Mouse (Mus musculus): ENCODE data around the gene Ssbp4. TPM values are rescaled to one million over a fixed set of nuclear protein-coding genes. Genes with fewer than 3 reads are reported as not detected.
A peak's percentile ranks its signal among the peaks of the same experiment; 100 is the strongest.

Ssbp4 gene
- total RNA-seq, 2 experiments from 2014 or later: 77.5 to 83.5 TPM

DNA sequence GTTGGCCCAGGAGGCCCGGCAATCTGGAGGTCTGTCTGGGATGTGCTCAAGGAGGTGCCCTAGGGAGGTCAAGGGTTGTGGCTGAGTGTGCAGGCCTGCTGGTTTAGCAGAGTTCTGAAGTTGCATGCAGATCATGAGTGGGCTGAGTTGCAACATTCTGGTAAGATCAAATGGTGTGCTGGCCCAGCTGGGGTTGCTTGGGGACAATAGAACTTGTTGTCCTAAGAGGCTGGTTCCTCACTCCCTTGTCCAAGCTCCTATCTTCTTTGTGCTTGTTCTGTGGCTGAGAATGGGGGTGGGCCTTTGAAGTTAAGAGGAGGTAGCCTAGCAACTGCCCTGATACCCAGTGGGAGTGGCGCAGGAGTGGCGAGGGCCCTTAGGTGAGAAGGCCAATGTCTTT is 45.9 kb downstream of the Ssbp4 start:
- no peak for ATAC-seq (replicated peaks; ENCODE audit: low FRiP score, low TSS enrichment, poor library complexity, severe bottlenecking)

DNA sequence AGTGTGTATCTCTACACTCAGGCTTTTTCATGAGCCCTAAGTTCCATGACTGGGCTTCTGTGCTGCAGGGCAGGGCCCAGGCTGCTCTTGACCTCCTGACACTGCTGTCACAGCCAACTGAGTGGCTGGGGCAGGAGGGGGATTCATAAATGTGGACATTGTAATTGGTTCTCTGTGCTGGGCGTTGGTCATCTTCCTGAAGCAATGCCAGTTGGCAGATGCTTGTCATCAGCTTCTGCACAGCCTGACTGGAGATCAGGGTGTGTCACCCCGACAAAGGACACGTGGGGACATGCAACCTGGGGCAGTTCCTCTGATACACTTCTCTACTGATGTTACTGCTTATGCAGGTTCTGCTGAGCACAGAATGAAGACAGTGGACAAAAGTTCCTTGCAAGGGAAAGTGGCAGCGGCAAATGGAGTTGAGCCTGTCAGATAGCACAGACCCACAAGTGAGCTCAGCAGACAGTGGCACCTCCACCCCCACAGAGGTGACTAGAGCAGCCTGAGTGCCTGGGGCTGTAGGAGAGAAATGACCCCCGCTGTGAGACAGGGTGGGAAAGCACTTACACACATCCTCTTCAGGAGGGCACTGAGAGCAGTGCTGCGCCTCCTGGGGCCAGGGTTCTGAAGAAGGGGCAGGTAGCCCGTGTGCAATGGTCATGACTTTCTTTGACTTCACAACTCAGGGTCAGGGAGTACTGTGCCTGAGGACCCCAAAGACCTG is 46.7 kb downstream of the Ssbp4 start:
- peak; percentile 62 for ATAC-seq (replicated peaks; ENCODE audit: low FRiP score, low TSS enrichment, poor library complexity, severe bottlenecking)

DNA sequence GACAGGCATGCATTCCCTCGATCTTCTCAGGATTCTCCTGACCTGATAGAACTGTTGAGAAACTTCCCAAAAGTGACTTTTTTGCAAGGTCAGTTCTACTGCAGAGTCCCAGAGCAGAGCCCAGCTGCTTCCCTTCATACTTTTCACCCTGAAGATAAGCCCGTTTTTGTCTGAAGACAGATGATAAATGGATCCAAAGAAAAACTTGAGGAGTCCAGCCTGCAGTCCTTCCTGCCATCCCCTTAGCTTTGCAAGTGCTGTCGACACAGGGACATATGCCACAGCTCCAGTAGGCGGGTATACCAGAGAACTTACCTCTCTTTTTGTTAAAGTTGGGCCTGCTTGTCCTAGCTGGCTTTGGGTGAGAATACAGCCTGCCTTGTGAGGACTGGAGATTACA is 47.3 kb downstream of the Ssbp4 start:
- no peak for ATAC-seq (replicated peaks; ENCODE audit: low FRiP score, low TSS enrichment, poor library complexity, severe bottlenecking)

DNA sequence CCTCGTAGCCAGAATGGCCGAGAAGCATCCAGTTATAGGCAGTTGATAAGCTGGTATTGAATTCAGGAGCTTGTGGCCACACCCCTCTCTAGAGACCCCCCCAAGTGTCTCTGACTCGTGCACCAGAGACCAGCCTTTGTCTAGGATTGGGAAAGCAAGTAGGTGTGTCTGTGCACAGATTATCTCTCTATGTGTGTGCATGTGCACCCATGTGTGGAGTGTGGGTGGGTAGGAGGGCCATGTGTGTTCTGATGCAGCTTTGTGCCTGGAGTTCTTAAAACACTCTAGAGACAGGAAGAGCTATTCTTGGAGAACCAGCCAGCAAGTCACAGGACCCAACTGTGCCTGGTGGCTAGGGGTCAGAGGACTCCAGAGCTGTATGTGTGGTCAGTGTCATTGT is 48.1 kb downstream of the Ssbp4 start:
- ATAC-seq (replicated peaks; ENCODE audit: low FRiP score, low TSS enrichment, poor library complexity, severe bottlenecking): no peak

DNA sequence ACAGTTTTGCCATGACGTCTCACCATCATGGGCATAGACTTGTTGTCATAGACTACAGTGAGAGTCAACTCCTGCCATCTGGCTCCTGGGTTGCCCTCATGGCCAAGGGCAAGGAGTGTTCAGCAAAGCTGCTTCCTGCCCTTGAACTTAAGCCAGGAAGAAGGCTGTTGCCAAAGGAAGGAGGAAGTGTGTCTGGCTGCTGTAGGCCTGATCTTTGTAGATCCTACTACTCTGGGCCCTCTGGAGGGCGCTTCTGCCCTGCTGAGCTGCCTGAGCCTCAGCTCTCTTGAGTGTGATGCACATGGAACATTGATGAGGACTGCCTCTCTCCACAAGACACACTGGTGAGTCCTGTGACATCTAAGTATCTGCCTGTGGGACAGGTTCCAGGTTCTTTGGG is 48.6 kb downstream of the Ssbp4 start:
- ATAC-seq (replicated peaks; ENCODE audit: low FRiP score, low TSS enrichment, poor library complexity, severe bottlenecking): no peak

DNA sequence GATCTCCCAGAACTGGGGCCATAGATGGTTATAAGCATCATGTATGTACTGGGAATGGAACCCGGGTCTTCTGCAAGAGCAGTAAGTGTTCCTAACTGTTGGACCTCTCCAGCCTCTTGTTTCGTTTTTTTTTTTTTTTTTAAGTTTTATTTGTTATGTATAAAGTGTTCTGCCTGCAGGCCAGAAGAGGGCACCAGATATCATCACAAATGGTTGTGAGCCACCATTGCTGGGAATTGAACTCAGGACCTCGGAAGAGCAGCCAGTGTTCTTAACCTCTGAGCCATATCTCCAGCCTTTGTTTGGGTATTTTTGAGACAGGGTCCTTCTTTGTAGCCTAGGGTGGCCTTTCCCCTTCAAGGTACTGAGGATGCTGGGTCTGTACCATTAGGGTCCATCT is 49.7 kb downstream of the Ssbp4 start:
- ATAC-seq (replicated peaks; ENCODE audit: low FRiP score, low TSS enrichment, poor library complexity, severe bottlenecking): no peak

DNA sequence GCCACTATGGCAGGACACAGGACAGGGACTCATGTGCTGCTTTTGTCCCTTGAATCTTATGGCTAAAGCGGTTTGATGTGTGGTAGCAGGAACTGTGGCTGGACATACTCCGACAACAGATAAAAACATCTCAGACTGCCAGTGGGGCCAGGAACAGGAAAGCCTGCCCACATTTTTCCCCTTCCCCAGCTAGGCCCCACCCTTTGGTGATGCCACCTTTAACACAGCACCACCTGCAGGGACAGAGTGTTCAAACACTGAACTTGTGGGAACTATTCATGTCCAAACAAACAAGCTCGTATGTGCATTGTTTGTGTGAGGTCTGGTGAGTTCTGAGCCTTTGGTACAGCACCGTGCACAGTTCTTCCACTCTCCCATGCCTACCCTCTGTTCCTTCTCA is 50.3 kb downstream of the Ssbp4 start:
- peak; percentile 31; the same call in 1 of the 2 replicates for ATAC-seq (replicated peaks; ENCODE audit: low FRiP score, low TSS enrichment, poor library complexity, severe bottlenecking)

DNA sequence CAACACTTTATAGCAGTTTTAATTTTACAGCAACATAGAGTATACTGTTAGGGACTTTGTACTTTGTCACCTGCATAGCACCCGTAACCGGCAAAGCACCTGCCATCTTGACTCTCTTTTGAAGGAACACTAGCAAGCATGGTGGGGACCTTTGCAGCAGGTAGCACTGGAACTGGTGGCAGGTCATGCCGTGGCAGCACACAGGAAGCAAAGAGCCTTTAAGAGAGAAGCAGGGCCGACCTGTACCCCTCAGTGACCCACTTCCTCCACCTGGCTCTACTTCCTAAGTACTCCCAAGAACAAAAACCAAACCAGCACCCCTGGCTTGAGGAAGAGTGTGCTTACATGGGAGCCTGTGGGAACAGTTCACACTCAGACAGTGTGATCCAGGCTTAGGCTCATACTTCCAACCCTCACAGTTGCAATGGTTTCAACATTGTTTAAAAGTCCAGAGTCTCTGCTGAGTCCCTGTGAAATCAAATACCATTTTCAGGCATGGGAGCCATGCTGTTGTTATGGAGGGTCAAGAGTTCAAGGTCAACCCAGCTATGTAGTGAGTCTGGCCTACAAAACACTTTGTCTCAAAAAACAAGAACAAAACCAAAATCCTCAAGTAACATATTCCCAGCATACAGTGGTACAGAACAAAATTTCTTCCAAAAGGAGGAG is 53.5 kb downstream of the Ssbp4 start:
- no peak for ATAC-seq (replicated peaks; ENCODE audit: low FRiP score, low TSS enrichment, poor library complexity, severe bottlenecking)

DNA sequence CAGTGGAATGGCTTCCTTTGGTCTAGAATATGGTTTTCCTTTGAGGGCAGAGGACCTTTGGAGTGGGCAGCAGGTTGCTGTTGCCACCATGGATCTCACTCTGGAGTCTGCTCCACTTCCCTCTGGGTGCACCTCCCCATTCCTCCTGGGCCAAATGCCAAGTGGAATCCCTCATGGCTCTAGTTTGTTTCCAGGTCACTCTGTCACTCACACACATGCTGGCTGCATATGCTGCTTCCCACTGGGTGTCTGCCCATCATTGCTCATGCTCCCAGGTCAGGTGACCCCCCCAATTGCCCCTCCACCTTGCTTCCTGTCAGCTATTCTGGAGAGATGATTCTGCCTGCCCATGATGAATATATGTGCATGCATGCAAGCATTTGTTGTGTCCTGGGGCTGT is 54.9 kb downstream of the Ssbp4 start:
- no peak for ATAC-seq (replicated peaks; ENCODE audit: low FRiP score, low TSS enrichment, poor library complexity, severe bottlenecking)

DNA sequence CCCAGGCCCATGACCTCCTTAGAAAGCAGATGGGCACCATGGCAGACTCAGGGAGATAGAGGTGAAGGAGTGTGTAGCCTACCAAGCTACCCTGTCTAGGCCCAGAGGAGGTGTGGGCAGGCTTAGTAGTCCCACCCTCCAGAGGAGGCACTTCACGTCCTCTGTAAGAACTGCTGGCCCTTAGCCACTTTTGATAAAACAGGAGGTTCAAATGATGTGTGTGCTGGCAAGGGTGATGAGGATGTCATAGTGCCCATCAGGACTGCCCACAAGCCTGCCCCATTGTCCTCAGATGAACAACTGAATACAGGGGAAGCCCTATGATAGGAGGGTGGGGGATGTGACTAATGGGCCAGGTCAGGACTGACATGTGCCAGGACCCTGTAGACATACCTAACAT is 55.8 kb downstream of the Ssbp4 start:
- peak; percentile 63 for ATAC-seq (replicated peaks; ENCODE audit: low FRiP score, low TSS enrichment, poor library complexity, severe bottlenecking)

DNA sequence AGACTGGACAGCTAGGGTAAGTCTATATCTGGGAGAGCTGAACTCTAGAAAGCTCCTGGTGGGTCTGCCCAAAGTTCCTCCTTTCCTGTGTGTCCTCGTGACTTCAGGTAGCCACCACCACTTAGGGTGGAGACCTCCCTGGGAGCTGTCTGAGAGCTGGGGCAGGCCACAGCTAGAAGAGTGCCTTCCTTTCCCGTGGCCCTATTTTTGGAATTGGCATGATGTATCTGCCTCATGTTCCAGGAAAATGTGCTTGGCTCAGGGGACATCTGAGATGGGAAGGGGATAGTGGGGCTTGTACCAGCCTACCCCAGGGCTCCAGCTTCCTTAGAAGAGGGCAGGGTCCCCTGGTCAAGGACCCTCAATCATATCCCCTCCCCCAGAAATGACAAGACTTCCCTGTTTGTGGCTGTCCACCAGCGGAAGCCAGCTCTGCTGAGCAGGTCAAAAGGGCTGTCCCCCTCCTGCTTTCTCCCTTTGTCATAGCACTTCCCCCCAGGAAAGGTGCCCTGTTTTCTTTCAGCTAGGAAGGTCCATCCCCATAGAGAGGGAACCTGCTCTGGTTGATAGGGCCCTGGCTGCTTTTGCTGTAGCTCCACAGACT is 57.0 kb downstream of the Ssbp4 start:
- no peak for ATAC-seq (replicated peaks; ENCODE audit: low FRiP score, low TSS enrichment, poor library complexity, severe bottlenecking)

DNA sequence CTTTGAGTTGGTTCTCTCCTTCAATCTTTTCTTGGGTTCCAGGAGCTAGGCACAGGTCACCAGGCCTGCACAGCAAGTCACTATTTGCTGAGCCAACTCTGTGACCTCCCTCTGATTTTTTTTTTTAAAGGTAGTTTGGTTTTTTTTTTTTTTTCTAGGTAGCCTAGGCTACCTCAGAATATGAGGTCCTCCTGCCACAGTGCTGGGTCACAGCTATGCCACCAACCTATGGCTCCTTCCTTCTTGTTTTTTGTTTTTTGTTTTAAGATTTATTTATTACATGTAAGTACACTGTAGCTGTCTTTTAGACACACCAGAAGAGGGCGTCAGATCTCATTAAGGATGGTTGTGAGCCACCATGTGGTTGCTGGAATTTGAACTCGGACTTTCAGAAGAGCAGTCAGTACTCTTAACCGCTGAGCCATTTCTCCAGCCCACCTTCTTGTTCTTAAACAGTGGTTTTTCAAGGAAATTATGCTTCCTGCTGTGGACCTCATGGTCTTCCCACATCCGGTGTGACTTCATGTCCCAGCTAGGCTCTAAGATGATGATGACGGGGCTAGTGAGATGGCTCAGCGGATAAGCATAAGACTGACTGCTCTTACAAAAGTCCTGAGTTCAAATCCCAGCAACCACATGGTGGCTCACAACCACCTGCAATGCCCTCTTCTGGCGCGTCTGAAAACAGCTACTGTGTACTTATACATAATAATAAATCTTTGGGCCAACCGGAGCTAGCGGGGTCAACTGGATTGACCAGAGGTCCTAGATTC is 59.1 kb downstream of the Ssbp4 start:
- ATAC-seq (replicated peaks; ENCODE audit: low FRiP score, low TSS enrichment, poor library complexity, severe bottlenecking): no peak

DNA sequence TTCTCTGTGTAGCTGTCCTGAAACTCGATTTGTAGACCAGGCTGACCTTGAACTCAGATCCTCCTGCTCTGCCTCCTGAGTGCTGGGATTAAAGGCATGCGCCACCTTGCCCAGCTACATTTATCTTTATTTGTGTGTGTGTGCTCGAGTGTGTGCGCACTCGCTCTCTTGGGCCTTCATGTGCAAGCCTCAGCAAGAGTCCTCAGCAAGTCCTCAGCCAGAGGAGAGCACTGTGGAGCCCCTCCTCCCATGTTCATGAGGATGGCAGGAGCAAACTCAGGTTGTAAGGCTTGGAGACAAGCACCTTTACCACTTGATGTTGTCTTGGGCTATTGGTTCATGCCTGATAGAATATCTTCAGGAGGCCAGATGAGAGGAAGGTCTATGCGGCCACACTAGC is 60.9 kb downstream of the Ssbp4 start:
- no peak for ATAC-seq (replicated peaks; ENCODE audit: low FRiP score, low TSS enrichment, poor library complexity, severe bottlenecking)

Other genes with a start within 250 kb of the Ssbp4 start
- gene Comp, start 235.3 kb downstream of the Ssbp4 start, total RNA-seq (2014; fragmentation: Nextera tagmentation): 0.15 and 1.2 TPM in 2 replicates
- 2.3 TPM in 1 of 2 replicates, not detected in the other for gene Comp, start 235.3 kb downstream of the Ssbp4 start, total RNA-seq (2017)
- gene Crtc1, start 169.3 kb downstream of the Ssbp4 start, total RNA-seq (2014; fragmentation: Nextera tagmentation): 15.6 and 21.7 TPM in 2 replicates
- 1.1 and 1.3 TPM in 2 replicates for gene Crtc1, start 169.3 kb downstream of the Ssbp4 start, total RNA-seq (2017)
- 8.4 and 9.5 TPM in 2 replicates for gene Klhl26, start 131.9 kb downstream of the Ssbp4 start, total RNA-seq (2014; fragmentation: Nextera tagmentation)
- 6.0 and 8.2 TPM in 2 replicates for gene Klhl26, start 131.9 kb downstream of the Ssbp4 start, total RNA-seq (2017)
- gene Tmem59l, start 121.5 kb downstream of the Ssbp4 start, total RNA-seq (2014; fragmentation: Nextera tagmentation): not detected in 2 replicates
- not detected in 2 replicates for gene Tmem59l, start 121.5 kb downstream of the Ssbp4 start, total RNA-seq (2017)
- 0.30 and 2.3 TPM in 2 replicates for gene Crlf1, start 115.7 kb downstream of the Ssbp4 start, total RNA-seq (2014; fragmentation: Nextera tagmentation)
- not detected in 2 replicates for gene Crlf1, start 115.7 kb downstream of the Ssbp4 start, total RNA-seq (2017)
- 53.5 and 57.0 TPM in 2 replicates for gene Rex1bd, start 102.1 kb downstream of the Ssbp4 start, total RNA-seq (2014; fragmentation: Nextera tagmentation)
- gene Rex1bd, start 102.1 kb downstream of the Ssbp4 start, total RNA-seq (2017): 25.8 and 48.7 TPM in 2 replicates
- 2,751 and 3,393 TPM in 2 replicates for gene Uba52, start 98.1 kb downstream of the Ssbp4 start, total RNA-seq (2014; fragmentation: Nextera tagmentation)
- gene Uba52, start 98.1 kb downstream of the Ssbp4 start, total RNA-seq (2017): 4,463 and 5,230 TPM in 2 replicates
- 140 and 265 TPM in 2 replicates for gene Fkbp8, start 81.1 kb downstream of the Ssbp4 start, total RNA-seq (2014; fragmentation: Nextera tagmentation)
- gene Fkbp8, start 81.1 kb downstream of the Ssbp4 start, total RNA-seq (2017): 172 and 176 TPM in 2 replicates
- 78.1 and 81.8 TPM in 2 replicates for gene Kxd1, start 80.9 kb downstream of the Ssbp4 start, total RNA-seq (2014; fragmentation: Nextera tagmentation)
- 65.5 and 93.7 TPM in 2 replicates for gene Kxd1, start 80.9 kb downstream of the Ssbp4 start, total RNA-seq (2017)
- gene Ell, start 69.4 kb downstream of the Ssbp4 start, total RNA-seq (2014; fragmentation: Nextera tagmentation): 14.7 and 22.0 TPM in 2 replicates
- gene Ell, start 69.4 kb downstream of the Ssbp4 start, total RNA-seq (2017): 7.9 and 10.7 TPM in 2 replicates
- gene Isyna1, start 14.5 kb downstream of the Ssbp4 start, total RNA-seq (2014; fragmentation: Nextera tagmentation): 74.1 and 91.0 TPM in 2 replicates
- gene Isyna1, start 14.5 kb downstream of the Ssbp4 start, total RNA-seq (2017): 36.5 and 51.5 TPM in 2 replicates
- 0.37 and 0.69 TPM in 2 replicates for gene Lrrc25, start 7.3 kb upstream of the Ssbp4 start, total RNA-seq (2014; fragmentation: Nextera tagmentation)
- 0.15 and 0.61 TPM in 2 replicates for gene Lrrc25, start 7.3 kb upstream of the Ssbp4 start, total RNA-seq (2017)
- not detected in 2 replicates for gene Gdf15, start 23.6 kb upstream of the Ssbp4 start, total RNA-seq (2014; fragmentation: Nextera tagmentation)
- not detected in 2 replicates for gene Gdf15, start 23.6 kb upstream of the Ssbp4 start, total RNA-seq (2017)
- 6.3 and 8.8 TPM in 2 replicates for gene Pgpep1, start 51.5 kb upstream of the Ssbp4 start, total RNA-seq (2014; fragmentation: Nextera tagmentation)
- 4.6 and 5.1 TPM in 2 replicates for gene Pgpep1, start 51.5 kb upstream of the Ssbp4 start, total RNA-seq (2017)
- 286 and 287 TPM in 2 replicates for gene Lsm4, start 64.4 kb upstream of the Ssbp4 start, total RNA-seq (2014; fragmentation: Nextera tagmentation)
- 240 and 290 TPM in 2 replicates for gene Lsm4, start 64.4 kb upstream of the Ssbp4 start, total RNA-seq (2017)
- 18.8 and 34.4 TPM in 2 replicates for gene Jund, start 90.1 kb upstream of the Ssbp4 start, total RNA-seq (2014; fragmentation: Nextera tagmentation)
- 44.8 and 48.7 TPM in 2 replicates for gene Jund, start 90.1 kb upstream of the Ssbp4 start, total RNA-seq (2017)
- gene Iqcn, start 94.6 kb upstream of the Ssbp4 start, total RNA-seq (2014; fragmentation: Nextera tagmentation): not detected in 2 replicates
- gene Iqcn, start 94.6 kb upstream of the Ssbp4 start, total RNA-seq (2017): not detected in 2 replicates
- not detected in 2 replicates for gene Gm3336, start 109.7 kb upstream of the Ssbp4 start, total RNA-seq (2014; fragmentation: Nextera tagmentation)
- gene Gm3336, start 109.7 kb upstream of the Ssbp4 start, total RNA-seq (2017): not detected in 2 replicates
- 0.28 TPM in 1 of 2 replicates, not detected in the other for gene Pde4c, start 114.8 kb upstream of the Ssbp4 start, total RNA-seq (2014; fragmentation: Nextera tagmentation)
- gene Pde4c, start 114.8 kb upstream of the Ssbp4 start, total RNA-seq (2017): not detected in 2 replicates
- gene Rab3a, start 145.8 kb upstream of the Ssbp4 start, total RNA-seq (2014; fragmentation: Nextera tagmentation): 1.8 and 7.0 TPM in 2 replicates
- gene Rab3a, start 145.8 kb upstream of the Ssbp4 start, total RNA-seq (2017): 1.2 and 2.8 TPM in 2 replicates
- gene Mpv17l2, start 152.1 kb upstream of the Ssbp4 start, total RNA-seq (2014; fragmentation: Nextera tagmentation): 58.3 and 111 TPM in 2 replicates
- 4.3 and 17.6 TPM in 2 replicates for gene Mpv17l2, start 152.1 kb upstream of the Ssbp4 start, total RNA-seq (2017)
- gene Pik3r2, start 167.8 kb upstream of the Ssbp4 start, total RNA-seq (2014; fragmentation: Nextera tagmentation): 30.7 and 51.4 TPM in 2 replicates
- 29.2 and 33.9 TPM in 2 replicates for gene Pik3r2, start 167.8 kb upstream of the Ssbp4 start, total RNA-seq (2017)
- gene Mast3, start 196.2 kb upstream of the Ssbp4 start, total RNA-seq (2014; fragmentation: Nextera tagmentation): 44.0 and 54.3 TPM in 2 replicates
- gene Mast3, start 196.2 kb upstream of the Ssbp4 start, total RNA-seq (2017): 6.2 and 7.3 TPM in 2 replicates
- 0.31 and 0.79 TPM in 2 replicates for gene Il12rb1, start 199.6 kb upstream of the Ssbp4 start, total RNA-seq (2014; fragmentation: Nextera tagmentation)
- 1.6 and 2.0 TPM in 2 replicates for gene Il12rb1, start 199.6 kb upstream of the Ssbp4 start, total RNA-seq (2017)
- 27.6 and 29.1 TPM in 2 replicates for gene Arrdc2, start 230.8 kb upstream of the Ssbp4 start, total RNA-seq (2014; fragmentation: Nextera tagmentation)
- 8.0 and 11.8 TPM in 2 replicates for gene Arrdc2, start 230.8 kb upstream of the Ssbp4 start, total RNA-seq (2017)